Mouse (Mus musculus) cerebellum, adult 9-11 months (tissue): ENCODE measurements at regions not wholly inside any gene's neighbourhood (a gene's known extent, or its start where the extent isn't known, plus 50 kb on each side); places are given as distances from the start of the nearest gene placed in this dataset.
"Not testable (repeated sequence)": the region's sequence is repeated elsewhere in the genome, so short reads cannot be mapped to it uniquely, and the experiment has no call there.

Experiments used
- DNase-seq: peaks from one replicate; pipeline ENCODE4 v3.0.0; 2022

- DNase-seq: not testable (repeated sequence)
These were observed 105.7 kb upstream of the Afdn start for GRCm38 (mm10) chr17:13654606-13655005.

GRCm38 (mm10) chr17:13656065-13656464, 104.3 kb upstream of the Afdn start:
- peak; percentile 45 for DNase-seq

- DNase-seq: peak; percentile 79
These were observed 103.7 kb upstream of the Afdn start for GRCm38 (mm10) chr17:13656485-13657181.

DNA sequence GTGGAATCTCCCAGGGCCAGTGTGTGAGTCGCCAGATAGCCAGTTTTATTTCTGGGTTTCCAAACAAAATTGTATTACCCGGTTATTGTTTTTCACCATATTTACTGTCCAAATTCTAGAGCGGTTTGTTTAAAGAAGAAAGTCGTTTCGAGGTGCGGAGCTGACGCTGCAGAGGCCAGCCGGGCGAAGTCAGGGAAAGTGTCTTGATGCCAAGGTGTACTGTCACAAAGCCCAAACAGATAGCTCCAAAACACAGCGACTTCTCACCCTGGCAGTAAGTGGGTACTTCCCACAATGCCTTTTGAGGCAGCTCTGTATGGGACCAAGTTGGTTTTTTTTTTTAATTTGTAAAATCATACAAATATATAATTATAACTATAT, 103.2 kb upstream of the Afdn start:
- DNase-seq: no peak

DNA sequence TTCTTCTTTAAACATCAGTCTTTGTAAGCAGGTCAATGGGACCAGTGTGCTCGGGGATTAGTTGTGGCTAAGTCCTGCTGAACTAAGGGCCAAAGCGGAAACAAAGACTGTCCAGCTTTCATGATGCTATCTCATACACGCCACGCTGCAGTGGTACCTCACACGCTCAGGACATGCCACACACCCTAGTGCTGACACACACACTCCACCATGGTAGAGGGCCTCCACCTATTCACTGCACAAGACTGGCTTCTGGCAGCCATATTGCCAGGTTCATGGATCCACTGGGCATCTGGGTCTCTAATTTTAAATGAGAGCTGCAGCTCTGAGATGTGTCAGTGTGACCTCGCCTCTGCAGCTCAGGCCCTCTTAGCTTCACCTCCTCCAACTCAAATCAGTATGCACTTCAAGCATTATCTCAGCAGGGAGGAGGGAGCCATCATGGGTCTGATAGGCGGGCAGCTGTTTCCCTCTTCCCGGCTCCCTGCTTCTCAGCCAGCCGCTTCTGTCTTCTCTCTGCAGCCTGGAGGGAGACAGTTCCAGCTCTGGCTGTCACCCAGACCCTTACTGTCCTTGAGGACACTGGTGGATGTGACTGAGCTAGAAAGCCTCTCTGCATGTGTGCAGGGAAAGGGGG, 102.6 kb upstream of the Afdn start:
- peak; percentile 71 for DNase-seq

- peak; percentile 41 for DNase-seq
These were observed 101.9 kb upstream of the Afdn start for GRCm38 (mm10) chr17:13658321-13658978.

GRCm38 (mm10) chr17:13659103-13659502, 101.2 kb upstream of the Afdn start:
- DNase-seq: peak; percentile 40

GRCm38 (mm10) chr17:13659943-13660342, 100.4 kb upstream of the Afdn start:
- DNase-seq: no peak

DNA sequence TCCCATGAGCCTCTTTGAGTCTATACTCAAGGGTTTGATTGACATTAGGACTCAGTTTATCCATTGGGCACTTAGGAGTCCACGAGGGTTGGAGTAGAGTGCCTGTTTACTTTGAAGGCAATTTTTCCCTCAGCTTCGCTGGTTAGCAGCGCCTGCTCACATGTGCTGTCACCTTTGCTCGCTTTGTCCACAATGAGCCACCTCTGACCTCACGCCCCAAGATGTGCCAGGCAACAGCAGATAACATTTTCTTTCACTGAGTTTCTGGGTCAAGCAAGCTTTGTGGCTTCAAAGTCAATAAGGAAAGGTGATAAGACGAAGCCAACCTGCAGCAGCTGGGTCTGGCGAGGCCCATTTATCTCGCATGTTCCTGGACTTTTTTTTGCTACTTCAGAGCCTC, 99.3 kb upstream of the Afdn start:
- DNase-seq: no peak

- DNase-seq: no peak
These were observed 98.2 kb upstream of the Afdn start for GRCm38 (mm10) chr17:13662152-13662551.
